Mouse (Mus musculus) left cerebral cortex, postnatal 36 days (tissue): ENCODE results near the gene Gm28551. TPM values are rescaled to one million over a fixed set of nuclear protein-coding genes. Genes with fewer than 3 reads are reported as not detected.

Experiments
- DNase-seq, 2 experiments: peaks; one replicate each; pipeline ENCODE4 v3.0.0; 2021 to 2022; ENCODE audit warnings: low spot score in 2 of 2, mixed read lengths in 1 of 2
- intact Hi-C: fragments of 180-260 bp; cut with DNase I; formaldehyde crosslinking; loops from one replicate; pipeline ENCODE4 v1.15.1; 2025
- total RNA-seq, 2 experiments: library from RNA; stranded (reverse); gene quantifications; 2 replicates each; pipeline ENCODE4 v1.2.3; 2021

Gm28551 gene
- total RNA-seq, 2 experiments from 2014 or later: not detected

DNA sequence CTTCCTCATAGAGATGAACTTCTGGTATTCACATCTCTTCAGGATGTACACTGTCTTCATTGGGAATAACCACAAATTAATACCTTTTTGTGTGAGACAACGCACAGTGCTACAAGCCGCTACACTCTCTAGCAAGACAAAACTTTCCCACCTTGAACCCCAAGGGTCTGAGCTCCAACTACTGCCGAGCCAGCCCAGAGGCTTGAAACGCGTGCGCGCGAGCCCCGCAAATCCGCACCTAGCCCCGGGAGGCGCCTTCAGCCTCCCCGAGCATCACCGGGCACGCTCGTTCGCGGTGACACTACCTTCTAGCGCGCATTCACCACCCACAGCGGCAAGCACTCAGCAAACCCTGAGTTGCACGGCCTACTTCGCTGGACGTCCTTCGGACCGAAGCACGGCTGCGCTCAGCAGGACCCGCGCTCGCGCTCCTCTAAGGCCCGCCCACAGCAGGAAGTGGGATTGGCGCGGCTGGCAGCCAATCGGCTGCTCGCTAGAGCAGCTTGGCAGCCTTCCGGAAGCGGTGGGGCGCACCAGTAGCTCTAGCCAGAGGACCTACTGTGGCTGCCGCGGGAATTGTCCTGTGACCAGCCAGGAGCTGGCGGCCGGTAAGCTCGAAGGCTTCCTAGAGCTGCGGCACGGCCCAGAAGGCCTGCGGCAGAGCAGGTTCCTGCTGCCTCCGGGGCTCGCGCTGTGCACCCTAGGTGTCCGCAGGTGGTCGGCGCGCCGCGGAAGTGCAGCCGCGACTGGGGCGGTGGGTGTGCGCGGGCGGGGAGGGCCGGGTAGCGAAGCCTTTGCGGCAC lies 55.7 kb downstream of the Gm28551 start, which contains the start of the genes Pms1, Ormdl1 and Gm28778:
TSS of gene Pms1 (minus strand) at position 438 of the 803 bp plus-strand sequence.
TSS of gene Ormdl1 (plus strand) at position 515 of the 803 bp plus-strand sequence.
TSS of gene Gm28778 (plus strand) at position 531 of the 803 bp plus-strand sequence.
- intact Hi-C loops: no loop called here

DNA sequence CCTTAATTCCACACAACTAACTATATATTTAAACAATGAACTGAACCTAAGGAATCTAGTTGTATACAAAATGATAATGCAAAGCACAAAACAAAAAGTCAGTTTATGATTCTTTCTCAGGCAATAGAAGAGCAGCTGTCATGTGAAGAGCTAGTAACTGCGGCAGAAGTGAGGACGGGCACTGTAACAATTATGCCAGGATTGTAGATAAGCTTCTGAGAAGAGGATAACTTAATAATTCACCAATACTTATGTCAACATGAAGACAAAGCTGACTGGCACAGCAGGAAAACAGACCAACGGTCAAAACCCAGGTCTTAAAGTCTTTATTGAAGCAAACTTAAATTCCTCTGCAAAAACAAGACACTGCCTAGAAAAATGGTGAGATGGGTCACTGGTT lies 61.3 kb downstream of the Gm28551 start:
- intact Hi-C loops: no loop called here
- DNase-seq: no peak

More for the DNA sequence above, 55.7 kb downstream of the Gm28551 start, which contains the start of the genes Pms1, Ormdl1 and Gm28778:
- DNase-seq: peak; percentile 94 to 96

Other genes with a start within 250 kb of the Gm28551 start
- not detected for gene 1700019A02Rik, start 165.0 kb downstream of the Gm28551 start, total RNA-seq
- 10 to 100 TPM; 24.9 to 26.0 TPM for gene Pms1, start 55.6 kb downstream of the Gm28551 start, total RNA-seq
- gene Ormdl1, start 55.6 kb downstream of the Gm28551 start, total RNA-seq: 10 to 100 TPM in 1 of 2 experiments, 1 to 10 TPM in 1; 7.3 to 10.3 TPM
- 1 to 10 TPM in 1 of 2 experiments, not detected in 1; 1.8 TPM for gene Gm28778, start 55.6 kb downstream of the Gm28551 start, total RNA-seq
- gene Osgepl1, start 39.0 kb downstream of the Gm28551 start, total RNA-seq: 10 to 100 TPM; 19.6 to 21.3 TPM
- gene Asdurf, start within 50 bp of the Gm28551 start, total RNA-seq: 1 to 10 TPM in 1 of 2 experiments, not detected in 1; 3.5 TPM
- 10 to 100 TPM; 25.0 to 26.7 TPM for gene Asnsd1, start 85 bp upstream of the Gm28551 start, total RNA-seq